Mouse (Mus musculus): Measurements from ENCODE around the gene 2010111I01Rik.

DNA sequence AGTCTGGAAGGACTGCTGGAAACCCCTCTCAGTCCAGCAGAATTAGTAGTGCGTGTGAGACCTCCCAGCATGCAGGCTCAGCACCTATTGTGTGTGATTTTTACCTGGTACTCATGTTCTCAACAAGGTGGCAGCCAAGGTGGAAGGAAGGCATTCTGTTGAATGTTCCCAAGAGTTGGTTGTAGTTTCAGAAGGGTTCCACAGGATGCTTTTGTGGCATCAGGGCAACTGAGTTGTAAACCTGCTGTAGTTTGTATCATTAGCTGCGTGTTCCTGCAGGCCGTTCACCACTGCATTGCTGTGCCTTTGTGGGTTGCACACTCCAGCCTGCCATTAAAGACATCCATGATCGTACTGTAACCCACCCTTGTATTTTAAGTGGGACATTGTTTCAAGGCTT is 294.0 kb downstream of the 2010111I01Rik start:
- no peak for TF ChIP-seq CTCF (IDR thresholded peaks at IDR 0.05; ENCODE audit: borderline replicate concordance, insufficient read depth, low read length)
- TF ChIP-seq POLR2A (IDR thresholded peaks at IDR 0.05; ENCODE audit: low read depth, low read length) = no peak

Data from embryonic fibroblast, embryonic 13.5 days (primary cell).